Mouse (Mus musculus) bone marrow, adult 2 months (tissue): ENCODE data around the gene S1pr5.

ENCODE experiments used
- CTCF ChIP-seq: fragments of 200-500 bp; IDR thresholded peaks from 2 replicates; pipeline ENCODE4 v1.5.1; 2011; ENCODE audit warnings: low read length, control low read depth; ENCODE audit not compliant: control insufficient read depth, insufficient read depth
- POLR2A ChIP-seq: fragments of 200-500 bp; IDR thresholded peaks from 2 replicates; pipeline ENCODE4 v1.6.1; 2011; ENCODE audit warnings: low read depth, mild to moderate bottlenecking, control low read depth, low read length, borderline replicate concordance; ENCODE audit not compliant: control insufficient read depth

DNA sequence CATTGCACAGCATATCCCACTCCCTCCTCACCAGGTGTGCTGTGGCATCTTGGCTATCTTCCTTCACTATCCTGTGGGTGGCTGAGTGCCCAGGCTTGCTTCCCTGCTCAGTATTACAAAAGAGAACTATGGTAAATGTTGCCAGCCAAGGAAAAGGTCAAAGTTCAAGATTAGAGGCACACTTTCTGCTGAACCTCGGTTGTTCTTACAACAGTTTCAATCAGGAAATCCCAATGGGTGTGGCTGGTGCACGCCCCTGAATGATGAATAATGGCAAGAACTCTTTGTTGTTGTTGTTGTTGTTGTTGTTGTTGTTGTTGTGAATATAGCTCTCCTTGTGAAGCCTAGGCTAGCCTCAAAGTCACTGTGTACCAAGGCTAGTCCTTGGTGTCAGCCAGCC, 13.6 kb upstream of the S1pr5 start:
- no peak for TF ChIP-seq CTCF
- TF ChIP-seq POLR2A, result no peak
